Mouse (Mus musculus): ENCODE measurements at regions not wholly inside any gene's neighbourhood (a gene's known extent, or its start where the extent isn't known, plus 50 kb on each side); places are given as distances from the start of the nearest gene placed in this dataset.
A peak's percentile ranks its signal among the peaks of the same experiment; 100 is the strongest.

GRCm38 (mm10) chr9:100404426-100404825 is 82.2 kb downstream of the Il20rb start:
- no peak overlapping the region for H3K27ac ChIP-seq (ENCODE audit: insufficient read depth, low read depth, low read length)
- TF ChIP-seq POLR2A (IDR thresholded peaks at IDR 0.05; ENCODE audit: insufficient read depth, low read depth, low read length) (no peak), CTCF (IDR thresholded peaks at IDR 0.05; ENCODE audit: insufficient read depth, low read depth, low read length) (no peak)
- H3K4me3 ChIP-seq (ENCODE audit: insufficient read depth, low read depth, low read length) = no peak overlapping the region
- no peaks in the 10 kb centered on the region for H3K4me1 ChIP-seq (ENCODE audit: control insufficient read depth, insufficient read depth, low read length)
- WGBS = 96% methylated on average over 5 of the region's 5 CpGs

DNA sequence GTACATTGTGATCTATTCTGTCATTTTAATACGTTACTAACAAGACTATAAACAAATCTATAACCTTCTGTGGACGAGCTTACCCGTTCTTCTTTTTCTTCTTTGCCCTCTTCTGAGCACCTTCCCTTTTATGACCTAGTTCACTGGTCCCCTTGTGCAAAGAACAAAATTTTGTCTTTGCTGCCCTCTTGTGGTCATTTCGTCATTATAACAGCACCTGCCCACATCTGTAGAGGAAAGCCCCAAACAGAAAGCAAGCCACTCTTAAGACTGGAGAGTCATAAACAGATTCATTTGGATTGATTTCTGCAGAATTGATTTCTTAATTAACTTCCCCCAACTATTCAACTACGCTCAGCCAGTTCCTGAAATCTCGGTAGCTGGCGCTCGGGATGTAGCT is 86.2 kb downstream of the Il20rb start:
- no peaks in the 10 kb centered on the region for H3K4me1 ChIP-seq (ENCODE audit: control insufficient read depth, insufficient read depth, low read length)
- H3K27ac ChIP-seq (ENCODE audit: insufficient read depth, low read depth, low read length) = no peak overlapping the region
- TF ChIP-seq POLR2A (IDR thresholded peaks at IDR 0.05; ENCODE audit: insufficient read depth, low read depth, low read length) = no peak
- no peak for TF ChIP-seq CTCF (IDR thresholded peaks at IDR 0.05; ENCODE audit: insufficient read depth, low read depth, low read length)
- no peak overlapping the region for H3K4me3 ChIP-seq (ENCODE audit: insufficient read depth, low read depth, low read length)
- 22% methylated on average over 8 of the region's 8 CpGs for WGBS

DNA sequence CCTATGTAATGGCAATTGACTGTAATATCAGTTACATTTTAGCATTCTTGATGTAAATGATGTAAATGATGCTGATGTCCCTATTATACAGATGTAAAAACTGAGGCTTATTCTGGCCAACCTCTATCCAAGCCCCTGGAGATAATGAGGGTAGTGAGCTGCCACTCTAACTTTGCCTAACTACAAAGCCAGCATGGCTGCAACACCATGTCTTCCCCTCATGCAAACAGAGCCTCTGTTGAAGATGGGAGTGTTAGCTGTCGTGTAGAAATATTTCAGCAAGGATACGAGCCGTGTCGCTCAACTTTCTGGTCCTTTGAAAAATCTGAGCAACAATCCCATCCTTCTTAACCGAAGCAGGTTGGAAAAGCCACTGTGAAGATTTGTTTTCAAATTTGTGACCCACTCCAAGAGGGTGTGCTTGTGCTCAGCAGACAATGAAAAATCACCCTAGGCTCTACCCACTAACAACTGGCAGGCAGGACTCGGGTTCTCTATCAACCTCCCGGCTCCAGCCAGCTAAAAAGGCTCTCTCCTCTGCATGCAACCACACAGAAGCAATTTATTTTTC is 90.2 kb downstream of the Il20rb start:
- WGBS = 95% methylated on average over 7 of the region's 7 CpGs
- TF ChIP-seq CTCF (IDR thresholded peaks at IDR 0.05; ENCODE audit: insufficient read depth, low read depth, low read length) (no peak), POLR2A (IDR thresholded peaks at IDR 0.05; ENCODE audit: insufficient read depth, low read depth, low read length) (no peak)
- H3K27ac ChIP-seq (ENCODE audit: insufficient read depth, low read depth, low read length) = no peak overlapping the region
- no peak overlapping the region for H3K4me3 ChIP-seq (ENCODE audit: insufficient read depth, low read depth, low read length)
- no peaks in the 10 kb centered on the region for H3K4me1 ChIP-seq (ENCODE audit: control insufficient read depth, insufficient read depth, low read length)

GRCm38 (mm10) chr9:100395711-100396110 is 90.9 kb downstream of the Il20rb start:
- Histone ChIP-seq H3K4me1 (ENCODE audit: control insufficient read depth, insufficient read depth, low read length) (no peaks in the 10 kb centered on the region), H3K27ac (ENCODE audit: insufficient read depth, low read depth, low read length) (no peak overlapping the region), H3K4me3 (ENCODE audit: insufficient read depth, low read depth, low read length) (no peak overlapping the region)
- 7% methylated on average over 5 of the region's 5 CpGs for WGBS
- TF ChIP-seq CTCF (IDR thresholded peaks at IDR 0.05; ENCODE audit: insufficient read depth, low read depth, low read length) (peak; percentile 65; the same call in 1 of the 2 replicates), POLR2A (IDR thresholded peaks at IDR 0.05; ENCODE audit: insufficient read depth, low read depth, low read length) (no peak)

DNA sequence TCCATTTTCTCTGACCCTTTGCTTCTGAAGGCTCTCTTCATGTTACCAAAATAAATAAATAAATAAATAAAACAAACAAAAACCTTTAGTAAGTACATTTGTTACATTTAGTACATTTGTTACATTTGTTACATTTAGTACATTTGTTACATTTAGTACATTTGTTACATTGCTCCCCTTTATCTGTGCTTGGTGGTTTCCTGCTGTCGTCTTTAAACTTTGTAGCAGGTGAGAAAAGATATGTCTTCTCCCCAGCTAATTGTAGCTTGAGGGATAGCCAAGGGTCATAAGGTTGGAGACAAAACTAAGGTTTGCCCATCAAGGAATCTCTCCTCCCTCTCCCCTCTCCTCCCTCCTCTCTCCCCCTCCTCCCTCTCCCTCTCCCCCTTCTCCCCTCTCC is 92.0 kb downstream of the Il20rb start:
- Histone ChIP-seq H3K4me3 (ENCODE audit: insufficient read depth, low read depth, low read length) (no peak overlapping the region), H3K4me1 (ENCODE audit: control insufficient read depth, insufficient read depth, low read length) (no peaks in the 10 kb centered on the region), H3K27ac (ENCODE audit: insufficient read depth, low read depth, low read length) (no peak overlapping the region)
- TF ChIP-seq POLR2A (IDR thresholded peaks at IDR 0.05; ENCODE audit: insufficient read depth, low read depth, low read length) (no peak), CTCF (IDR thresholded peaks at IDR 0.05; ENCODE audit: insufficient read depth, low read depth, low read length) (no peak)
- WGBS = 92% methylated on average over 1 of the region's 1 CpGs

DNA sequence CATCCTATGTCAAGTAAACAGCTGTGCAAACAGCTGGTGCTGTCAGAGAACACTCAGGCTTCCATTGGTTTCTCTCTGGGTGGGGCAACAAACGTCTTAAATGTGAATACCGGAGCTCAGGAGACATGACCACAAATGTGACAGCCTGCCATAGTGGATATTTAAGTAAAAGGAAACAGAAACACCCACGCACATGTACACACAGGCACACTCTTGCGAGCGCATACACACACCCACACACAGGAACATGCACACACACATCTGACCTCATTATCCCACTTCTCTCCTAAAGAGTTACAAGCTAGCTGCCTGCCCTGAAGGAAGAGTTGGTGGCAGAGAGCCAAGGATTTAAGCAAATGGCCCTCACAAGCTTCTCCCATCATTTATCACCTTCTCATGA is 92.4 kb downstream of the Il20rb start:
- Histone ChIP-seq H3K4me3 (ENCODE audit: insufficient read depth, low read depth, low read length) (no peak overlapping the region), H3K27ac (ENCODE audit: insufficient read depth, low read depth, low read length) (no peak overlapping the region), H3K4me1 (ENCODE audit: control insufficient read depth, insufficient read depth, low read length) (no peaks in the 10 kb centered on the region)
- no peak for TF ChIP-seq CTCF (IDR thresholded peaks at IDR 0.05; ENCODE audit: insufficient read depth, low read depth, low read length)
- 59% methylated on average over 5 of the region's 5 CpGs for WGBS

DNA sequence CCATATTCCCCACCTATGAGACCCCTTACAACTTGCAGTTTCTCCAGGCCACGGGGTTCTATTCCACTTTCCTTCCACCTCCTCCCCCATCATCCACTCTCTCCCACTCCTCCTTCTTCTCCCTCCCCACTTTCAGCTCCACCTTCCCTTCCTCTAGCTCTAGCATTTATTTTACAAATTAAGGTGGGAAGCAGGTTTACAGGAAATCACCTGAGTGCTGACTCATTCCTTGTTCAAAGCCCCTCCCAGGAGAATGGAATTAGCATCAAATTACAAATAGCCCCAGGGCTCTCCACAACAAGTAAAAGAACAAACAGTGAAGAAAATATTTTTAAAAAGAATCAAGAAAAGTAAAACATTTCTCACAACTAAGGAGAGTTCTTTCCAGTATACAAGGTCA is 94.3 kb downstream of the Il20rb start:
- Histone ChIP-seq H3K4me3 (ENCODE audit: insufficient read depth, low read depth, low read length) (no peak overlapping the region), H3K27ac (ENCODE audit: insufficient read depth, low read depth, low read length) (no peak overlapping the region), H3K4me1 (ENCODE audit: control insufficient read depth, insufficient read depth, low read length) (no peaks in the 10 kb centered on the region)
- 46% methylated on average over 1 of the region's 1 CpGs for WGBS
- TF ChIP-seq CTCF (IDR thresholded peaks at IDR 0.05; ENCODE audit: insufficient read depth, low read depth, low read length) (no peak), POLR2A (IDR thresholded peaks at IDR 0.05; ENCODE audit: insufficient read depth, low read depth, low read length) (no peak)

- 74% methylated on average over 8 of the region's 8 CpGs for WGBS
- Histone ChIP-seq H3K4me1 (ENCODE audit: control insufficient read depth, insufficient read depth, low read length) (no peaks in the 10 kb centered on the region), H3K27ac (ENCODE audit: insufficient read depth, low read depth, low read length) (no peak overlapping the region), H3K4me3 (ENCODE audit: insufficient read depth, low read depth, low read length) (no peak overlapping the region)
- TF ChIP-seq CTCF (IDR thresholded peaks at IDR 0.05; ENCODE audit: insufficient read depth, low read depth, low read length) (no peak), POLR2A (IDR thresholded peaks at IDR 0.05; ENCODE audit: insufficient read depth, low read depth, low read length) (no peak)
These were observed 94.9 kb downstream of the Il20rb start for GRCm38 (mm10) chr9:100391566-100392213.

- Histone ChIP-seq H3K4me1 (ENCODE audit: control insufficient read depth, insufficient read depth, low read length) (no peaks in the 10 kb centered on the region), H3K27ac (ENCODE audit: insufficient read depth, low read depth, low read length) (no peak overlapping the region), H3K4me3 (ENCODE audit: insufficient read depth, low read depth, low read length) (no peak overlapping the region)
- WGBS = 79% methylated on average over 7 of the region's 7 CpGs
- TF ChIP-seq CTCF (IDR thresholded peaks at IDR 0.05; ENCODE audit: insufficient read depth, low read depth, low read length) (no peak), POLR2A (IDR thresholded peaks at IDR 0.05; ENCODE audit: insufficient read depth, low read depth, low read length) (no peak)
These were observed 98.2 kb downstream of the Il20rb start for GRCm38 (mm10) chr9:100388393-100388792.
